Mouse (Mus musculus) liver, embryonic 14.5 days (tissue): ENCODE measurements at regions not wholly inside any gene's neighbourhood (a gene's known extent, or its start where the extent isn't known, plus 50 kb on each side); places are given as distances from the start of the nearest gene placed in this dataset.

Source experiments
- ATAC-seq: fragments of 200-750 bp; cut with Nextera tagmentation; 2 replicates; pipeline ENCODE4 v1.8.0; 2017; ENCODE audit warnings: moderate number of reproducible peaks, mild to moderate bottlenecking, moderate library complexity; ENCODE audit not compliant: insufficient read depth
- DNase-seq, 3 experiments: peaks; one replicate each; pipeline ENCODE4 v3.0.0-alpha.2; 2012 to 2013; ENCODE audit warnings: low read depth in 3 of 3, low spot score in 3 of 3
- H3K27ac ChIP-seq: fragments of 300-500 bp; sonication (generic); 2 replicates; pipeline ENCODE4 v1.5.1; 2014; ENCODE audit warnings: moderate library complexity, mild to moderate bottlenecking, control low read depth, inconsistent platforms
- H3K27me3 ChIP-seq: fragments of 300-500 bp; sonication (generic); 2 replicates; pipeline ENCODE4 v1.6.1; 2014; ENCODE audit warnings: mild to moderate bottlenecking, low read length, moderate library complexity; ENCODE audit not compliant: control insufficient read depth, insufficient read depth
- H3K36me3 ChIP-seq: fragments of 300-500 bp; sonication (generic); replicated peaks from 2 replicates; pipeline ENCODE4 v1.6.1; 2014; ENCODE audit warnings: low read depth; ENCODE audit not compliant: control insufficient read depth, insufficient read depth
- H3K4me1 ChIP-seq, 2 experiments: fragments of 200-500 bp in 1 of 2; fragments of 300-500 bp in 1 of 2; sonication (generic) in 1 of 2; replicated peaks; 2 replicates each; pipeline ENCODE4 v1.6.1; 2012 to 2014; ENCODE audit warnings: antibody characterized with exemption in 1 of 2, inconsistent platforms in 1 of 2, low read length in 1 of 2; ENCODE audit not compliant: control insufficient read depth in 2 of 2, insufficient read depth in 2 of 2
- H3K4me2 ChIP-seq: fragments of 300-500 bp; sonication (generic); 2 replicates; pipeline ENCODE4 v1.6.1; 2014; ENCODE audit warnings: low read depth, mild to moderate bottlenecking, control low read depth, moderate library complexity
- H3K4me3 ChIP-seq, 2 experiments: fragments of 200-500 bp in 1 of 2; fragments of 300-500 bp in 1 of 2; sonication (generic) in 1 of 2; 2 replicates each; pipeline ENCODE4 v1.5.1; 2012 to 2014; ENCODE audit warnings: low read depth in 2 of 2, low read length in 2 of 2, mild to moderate bottlenecking in 2 of 2, control low read depth in 1 of 2, inconsistent platforms in 1 of 2, moderate library complexity in 1 of 2; ENCODE audit not compliant: insufficient read depth in 1 of 2
- H3K9ac ChIP-seq: fragments of 300-500 bp; sonication (generic); replicated peaks from 2 replicates; pipeline ENCODE4 v1.6.1; 2014; ENCODE audit warnings: mild to moderate bottlenecking, control low read depth, moderate library complexity
- H3K9me3 ChIP-seq: fragments of 300-500 bp; sonication (generic); 2 replicates; pipeline ENCODE4 v1.6.1; 2016; ENCODE audit warnings: low read length, mixed read lengths; ENCODE audit not compliant: control insufficient read depth
- CTCF ChIP-seq: IDR thresholded peaks from 2 replicates; pipeline ENCODE4 v1.5.1; 2016; ENCODE audit warnings: antibody characterized with exemption, low read depth, control low read depth
- EP300 ChIP-seq: IDR thresholded peaks from 2 replicates; pipeline ENCODE4 v1.6.1; 2016; ENCODE audit warnings: antibody characterized with exemption, low read depth
- WGBS: fragments of 180-500 bp; shearing (Covaris S2); extraction: QIAGEN DNeasy Blood & Tissue Kit; methylation state at CpG from one replicate; pipeline ENCODE4 v1.1.7; 2014; ENCODE audit not compliant: insufficient replicate concordance; 5-methylcytosine and 5-hydroxymethylcytosine counted together

GRCm38 (mm10) chr15:36373900-36374611 lies 633.5 kb downstream of the Zfp706 start:
- H3K4me3 ChIP-seq = peak overlapping the region; percentile 55 to 57
- H3K9ac ChIP-seq = peak overlapping the region; percentile 75
- DNase-seq = no peak

GRCm38 (mm10) chr15:36373481-36373880 lies 634.1 kb downstream of the Zfp706 start:
- Histone ChIP-seq H3K27me3 (peaks cover 2% of the 10 kb centered on the region; the same call in 1 of the 2 replicates), H3K27ac (no peak overlapping the region), H3K4me1 (peaks cover 9 to 21% of the 10 kb centered on the region in 2 experiments), H3K9ac (no peak overlapping the region), H3K4me2 (no peak overlapping the region), H3K36me3 (no peaks in the 10 kb centered on the region), H3K9me3 (no peaks in the 10 kb centered on the region), H3K4me3 (no peak overlapping the region)
- WGBS = 59% methylated on average over 3 of the region's 3 CpGs
- no peak for TF ChIP-seq CTCF
- TF ChIP-seq EP300 = no peak
- ATAC-seq (no peak), DNase-seq (no peak)

More at GRCm38 (mm10) chr15:36373900-36374611, 633.5 kb downstream of the Zfp706 start:
- Histone ChIP-seq H3K4me2 (peak overlapping the region; percentile 90), H3K36me3 (no peaks in the 10 kb centered on the region), H3K27me3 (peaks cover 2% of the 10 kb centered on the region), H3K4me1 (peaks cover 9 to 21% of the 10 kb centered on the region in 2 experiments), H3K27ac (peak overlapping the region; percentile 41), H3K9me3 (no peaks in the 10 kb centered on the region)
- no peak for TF ChIP-seq CTCF
- peak; percentile 88 for ATAC-seq
- WGBS = 18% methylated on average over 11 of the region's 11 CpGs

DNA sequence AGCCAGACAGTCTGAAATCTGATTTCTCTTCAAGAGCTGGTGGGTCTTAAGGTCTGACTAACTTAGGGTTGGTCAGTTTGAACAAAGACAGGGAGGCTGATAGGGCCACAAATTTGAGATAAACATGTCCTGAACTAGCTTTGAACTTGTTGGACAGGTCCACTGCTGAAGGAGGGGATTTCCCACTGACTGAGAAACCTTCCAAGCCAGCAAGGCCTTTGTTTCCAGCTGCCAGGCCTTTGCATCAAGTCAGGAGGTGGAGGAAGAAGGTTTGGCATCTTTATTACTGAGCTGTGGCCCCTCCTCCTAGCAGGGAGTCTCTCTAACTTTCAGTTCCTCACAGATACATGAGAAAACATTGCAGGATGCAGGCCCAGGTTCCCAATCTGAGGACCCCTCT lies 636.2 kb downstream of the Zfp706 start:
- TF ChIP-seq CTCF = no peak
- TF ChIP-seq EP300 = no peak
- Histone ChIP-seq H3K36me3 (no peaks in the 10 kb centered on the region), H3K4me3 (no peak overlapping the region), H3K9ac (no peak overlapping the region), H3K27me3 (no peaks in the 10 kb centered on the region), H3K9me3 (no peaks in the 10 kb centered on the region), H3K4me1 (peaks cover 9 to 23% of the 10 kb centered on the region in 2 experiments), H3K4me2 (no peak overlapping the region), H3K27ac (no peak overlapping the region)
- DNase-seq (no peak), ATAC-seq (no peak)

GRCm38 (mm10) chr15:36370906-36371305 lies 636.7 kb downstream of the Zfp706 start:
- ATAC-seq = no peak
- Histone ChIP-seq H3K4me1 (peaks cover 9 to 23% of the 10 kb centered on the region in 2 experiments), H3K27ac (no peak overlapping the region), H3K9me3 (no peaks in the 10 kb centered on the region), H3K9ac (no peak overlapping the region), H3K4me2 (no peak overlapping the region), H3K36me3 (no peaks in the 10 kb centered on the region), H3K27me3 (no peaks in the 10 kb centered on the region), H3K4me3 (no peak overlapping the region)
- WGBS = 74% methylated on average over 4 of the region's 4 CpGs
- DNase-seq = no peak
- no peak for TF ChIP-seq CTCF
- no peak for TF ChIP-seq EP300

GRCm38 (mm10) chr15:36367296-36367695 lies 640.3 kb downstream of the Zfp706 start:
- ATAC-seq = no peak
- no peak overlapping the region for H3K27ac ChIP-seq
- peaks cover 15 to 19% of the 10 kb centered on the region in 2 experiments for H3K4me1 ChIP-seq
- TF ChIP-seq EP300 (no peak), CTCF (no peak)
- no peak overlapping the region for H3K4me2 ChIP-seq
- no peak overlapping the region for H3K9ac ChIP-seq
- H3K36me3 ChIP-seq = no peaks in the 10 kb centered on the region
- H3K27me3 ChIP-seq = no peaks in the 10 kb centered on the region
- no peaks in the 10 kb centered on the region for H3K9me3 ChIP-seq
- H3K4me3 ChIP-seq = no peak overlapping the region
- DNase-seq = no peak
